Mouse (Mus musculus): Measurements from ENCODE around the gene Kitl.

Kitl gene

DNA sequence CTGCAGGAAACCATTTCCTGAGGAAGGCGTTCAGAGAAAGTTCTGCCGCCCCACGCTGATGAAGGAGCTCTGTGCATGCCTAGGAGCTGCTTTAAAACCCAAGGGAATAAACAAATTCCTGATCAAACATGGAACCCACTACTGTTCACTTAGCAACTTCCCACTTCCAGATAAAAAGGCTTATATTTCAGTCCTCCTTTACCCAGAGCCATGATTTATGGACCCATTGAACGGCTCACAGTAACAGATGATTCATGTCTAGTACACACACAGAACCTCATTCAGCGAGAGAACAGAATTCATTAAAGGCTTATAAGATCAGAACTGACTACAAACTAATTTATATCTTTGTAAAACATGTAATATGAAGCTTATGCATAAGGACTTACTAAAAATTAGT is 109.0 kb downstream of the Kitl start:
- no peak for DNase-seq (ENCODE audit: low spot score)

DNA sequence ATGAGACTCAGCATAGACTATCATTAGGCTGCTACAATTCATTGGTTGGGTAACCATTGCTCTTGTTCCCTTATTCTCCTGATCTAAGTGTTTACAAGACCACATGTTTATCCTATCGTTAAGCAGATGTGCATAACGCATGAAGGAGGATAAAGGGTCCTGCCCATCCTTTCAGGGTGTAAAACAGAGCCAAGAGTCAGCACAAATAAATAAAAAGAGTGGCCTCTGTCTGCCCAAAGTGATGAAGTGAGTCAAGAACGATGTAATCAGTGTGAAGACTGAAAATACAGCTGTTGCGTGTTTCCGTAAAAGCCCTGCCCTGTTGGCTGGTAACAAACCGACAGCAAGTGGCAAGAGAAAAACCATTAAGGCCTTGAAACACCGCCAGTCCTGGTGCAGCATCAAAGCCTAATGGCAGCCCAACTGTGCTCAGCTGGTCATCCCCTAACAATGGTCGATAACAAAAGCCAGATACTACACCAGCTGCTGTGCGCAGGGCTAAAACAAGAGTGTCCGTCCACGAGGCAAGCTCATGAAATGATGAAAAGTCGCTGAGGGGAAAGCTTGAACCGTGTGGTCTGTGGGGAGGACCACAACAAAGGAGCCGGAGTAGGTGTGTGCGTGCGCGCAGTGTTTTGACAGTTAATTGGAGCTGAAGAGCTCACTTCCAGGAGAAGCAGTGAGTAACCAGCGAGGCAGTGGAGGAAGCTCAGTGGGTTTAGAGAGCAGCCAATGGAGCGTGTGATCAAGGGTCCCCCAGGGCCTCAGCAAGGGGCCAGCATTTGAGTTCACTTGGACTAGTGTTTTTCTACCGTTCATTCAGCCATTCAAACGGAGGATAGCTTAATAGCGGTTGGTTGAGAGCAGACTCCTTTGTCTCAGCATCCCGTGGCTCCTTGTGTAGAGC is 112.7 kb downstream of the Kitl start:
- DNase-seq (ENCODE audit: low spot score): no peak

DNA sequence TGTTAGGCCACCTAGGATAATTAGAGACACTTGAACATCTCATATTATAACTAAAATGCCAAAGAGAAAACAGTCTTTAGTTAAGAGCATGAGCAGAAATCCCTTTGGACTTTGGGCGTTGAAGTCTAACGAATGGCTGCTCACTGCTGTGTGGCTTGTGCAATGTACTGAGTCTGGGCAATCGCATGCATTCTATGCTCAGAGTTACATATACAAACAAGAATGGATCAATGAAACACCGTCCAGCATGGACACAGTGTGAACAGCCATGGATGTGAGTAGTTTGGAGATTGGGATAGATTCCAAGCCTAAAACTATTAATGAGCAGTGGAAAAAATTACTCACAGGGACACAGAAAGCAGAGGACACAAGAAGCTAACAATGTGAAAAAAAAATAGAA is 116.2 kb downstream of the Kitl start:
- no peak for DNase-seq (ENCODE audit: low spot score)

DNA sequence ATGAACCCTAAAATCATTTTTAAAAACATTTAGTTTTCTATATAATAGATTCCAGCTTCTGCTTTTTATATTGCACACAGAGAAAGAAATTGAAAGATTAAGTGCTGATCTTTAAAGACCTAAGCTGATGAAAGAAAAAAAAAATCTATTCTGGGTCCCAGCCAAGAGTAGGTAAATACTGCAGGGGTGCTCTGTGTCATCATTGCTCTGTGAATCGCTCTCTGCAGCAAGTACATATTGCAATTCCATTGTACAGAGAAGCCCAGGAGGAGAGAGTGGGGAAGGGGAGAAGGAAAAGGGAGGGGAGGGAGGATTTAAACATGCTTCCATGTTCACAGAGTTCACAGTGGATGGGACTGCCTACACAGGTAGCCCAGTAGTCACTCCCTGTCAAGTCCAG is 116.9 kb downstream of the Kitl start:
- DNase-seq (ENCODE audit: low spot score): no peak

DNA sequence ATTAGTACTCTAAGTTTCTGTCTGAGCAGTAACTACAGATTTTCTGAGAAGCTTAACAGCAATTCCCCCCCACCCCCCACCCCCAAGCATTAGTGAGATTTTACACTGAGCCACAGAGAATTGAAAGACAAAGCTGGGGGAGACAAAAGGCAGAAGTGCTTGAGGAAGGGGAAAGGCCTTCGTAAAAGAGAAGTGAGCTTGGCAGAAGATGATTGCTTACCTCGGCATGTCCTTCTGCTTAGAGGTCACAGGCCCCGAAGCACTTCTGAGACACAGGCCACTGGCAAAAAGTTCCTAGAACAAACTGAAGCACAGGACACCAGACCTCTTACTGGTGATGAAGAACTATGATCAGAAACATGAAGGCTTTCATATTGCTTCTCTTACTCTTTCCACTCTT is 123.1 kb downstream of the Kitl start:
- no peak for DNase-seq (ENCODE audit: low spot score)

DNA sequence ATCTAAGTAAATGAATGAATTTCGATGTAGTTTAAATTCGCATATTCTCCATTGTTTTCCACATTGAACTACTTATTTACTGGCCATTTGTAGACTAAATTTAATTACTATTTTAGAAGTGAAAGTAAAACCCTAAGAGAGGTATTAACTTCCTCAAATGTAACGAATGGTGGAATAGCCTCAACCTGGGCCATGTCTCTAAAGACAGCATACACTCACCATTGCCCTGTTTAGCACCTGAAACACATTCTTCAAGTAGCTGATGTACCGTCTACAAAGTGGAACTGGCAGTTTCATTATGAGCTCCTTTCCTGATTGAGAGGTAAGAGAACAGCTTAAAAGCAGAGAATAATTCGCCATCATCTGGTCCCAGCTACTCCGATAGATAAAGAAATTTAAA is 132.7 kb downstream of the Kitl start:
- no peak for DNase-seq (ENCODE audit: low spot score)
